Mouse (Mus musculus): ENCODE measurements around the gene Cpt1c.

DNA sequence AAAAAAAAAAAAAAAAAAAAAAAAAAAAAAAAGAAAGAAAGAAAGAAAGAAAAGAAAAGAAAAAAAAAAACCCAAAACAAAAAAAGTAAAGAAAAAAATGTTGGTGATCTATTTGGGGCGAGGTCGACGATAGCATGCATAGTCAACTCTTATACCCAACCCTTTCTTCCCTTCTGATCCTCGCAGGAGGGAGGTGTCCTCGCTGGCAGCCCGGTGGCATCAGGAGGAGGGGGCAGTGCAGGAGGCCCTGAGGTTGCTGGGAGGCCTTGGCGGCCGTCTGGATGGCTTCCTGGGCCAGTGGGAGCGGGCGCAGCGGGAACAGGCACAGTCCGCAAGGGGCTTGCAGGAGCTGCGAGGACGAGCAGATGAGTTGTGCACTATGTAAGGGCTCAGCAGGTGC lies 21.1 kb downstream of the Cpt1c start:
- TF ChIP-seq CTCF (IDR thresholded peaks at IDR 0.05; ENCODE audit: low read depth, low read length), result no peak
- no peak for TF ChIP-seq EP300 (IDR thresholded peaks at IDR 0.05; ENCODE audit: insufficient read depth, low read depth, low read length)
- no peak for TF ChIP-seq POLR2A (IDR thresholded peaks at IDR 0.05; ENCODE audit: insufficient read depth, low read length)
